Mouse (Mus musculus): ENCODE measurements around the gene Gab1.

Gab1 gene

GRCm38 (mm10) chr8:80880196-80881106, at the start of gene Gab1:
TSS of gene Gab1 (minus strand) at chr8:80880519.
- ATAC-seq (ENCODE audit: insufficient number of reproducible peaks, low FRiP score, low TSS enrichment), result peak; percentile 80

- no peak for ATAC-seq (ENCODE audit: insufficient number of reproducible peaks, low FRiP score, low TSS enrichment)
Observed at GRCm38 (mm10) chr8:80928770-80929169, 48.5 kb upstream of the Gab1 start.

GRCm38 (mm10) chr8:80923794-80924316, 43.5 kb upstream of the Gab1 start:
- no peak for ATAC-seq (ENCODE audit: insufficient number of reproducible peaks, low FRiP score, low TSS enrichment)

- ATAC-seq (ENCODE audit: insufficient number of reproducible peaks, low FRiP score, low TSS enrichment), result peak; percentile 53; the same call in 1 of the 2 replicates
Observed at GRCm38 (mm10) chr8:80922642-80923041, 42.3 kb upstream of the Gab1 start.

- no peak for ATAC-seq (ENCODE audit: insufficient number of reproducible peaks, low FRiP score, low TSS enrichment)
Observed at GRCm38 (mm10) chr8:80919130-80919529, 38.8 kb upstream of the Gab1 start.

GRCm38 (mm10) chr8:80918531-80918930, 38.2 kb upstream of the Gab1 start:
- no peak for ATAC-seq (ENCODE audit: insufficient number of reproducible peaks, low FRiP score, low TSS enrichment)

- no peak for ATAC-seq (ENCODE audit: insufficient number of reproducible peaks, low FRiP score, low TSS enrichment)
Observed at GRCm38 (mm10) chr8:80916463-80917235, 36.3 kb upstream of the Gab1 start.

GRCm38 (mm10) chr8:80913016-80913748, 32.9 kb upstream of the Gab1 start:
- ATAC-seq (ENCODE audit: insufficient number of reproducible peaks, low FRiP score, low TSS enrichment), result no peak

GRCm38 (mm10) chr8:80911400-80911799, 31.1 kb upstream of the Gab1 start:
- ATAC-seq (ENCODE audit: insufficient number of reproducible peaks, low FRiP score, low TSS enrichment), result no peak

- no peak for ATAC-seq (ENCODE audit: insufficient number of reproducible peaks, low FRiP score, low TSS enrichment)
Observed at GRCm38 (mm10) chr8:80908262-80908907, 28.1 kb upstream of the Gab1 start.

- ATAC-seq (ENCODE audit: insufficient number of reproducible peaks, low FRiP score, low TSS enrichment), result no peak
Observed at GRCm38 (mm10) chr8:80902354-80902753, 22.0 kb upstream of the Gab1 start.

- no peak for ATAC-seq (ENCODE audit: insufficient number of reproducible peaks, low FRiP score, low TSS enrichment)
Observed at GRCm38 (mm10) chr8:80899364-80899763, 19.0 kb upstream of the Gab1 start.

GRCm38 (mm10) chr8:80896026-80896425, 15.7 kb upstream of the Gab1 start:
- no peak for ATAC-seq (ENCODE audit: insufficient number of reproducible peaks, low FRiP score, low TSS enrichment)

- ATAC-seq (ENCODE audit: insufficient number of reproducible peaks, low FRiP score, low TSS enrichment), result no peak
Observed at GRCm38 (mm10) chr8:80895397-80895796, 15.1 kb upstream of the Gab1 start.

- ATAC-seq (ENCODE audit: insufficient number of reproducible peaks, low FRiP score, low TSS enrichment), result no peak
Observed at GRCm38 (mm10) chr8:80894528-80894927, 14.2 kb upstream of the Gab1 start.

- ATAC-seq (ENCODE audit: insufficient number of reproducible peaks, low FRiP score, low TSS enrichment), result peak; percentile 58
Observed at GRCm38 (mm10) chr8:80879426-80880195, 708 bp downstream of the Gab1 start.

GRCm38 (mm10) chr8:80878801-80879425, 1.4 kb downstream of the Gab1 start:
- no peak; the same call in 1 of the 2 replicates for ATAC-seq (ENCODE audit: insufficient number of reproducible peaks, low FRiP score, low TSS enrichment)

GRCm38 (mm10) chr8:80878146-80878545, 2.2 kb downstream of the Gab1 start:
- no peak for ATAC-seq (ENCODE audit: insufficient number of reproducible peaks, low FRiP score, low TSS enrichment)

GRCm38 (mm10) chr8:80875537-80875936, 4.8 kb downstream of the Gab1 start:
- ATAC-seq (ENCODE audit: insufficient number of reproducible peaks, low FRiP score, low TSS enrichment), result no peak
